Mouse (Mus musculus) erythroblast, embryonic 14.5 days (primary cell): Measurements from ENCODE around the gene Tbc1d13. TPM values are rescaled to one million over a fixed set of nuclear protein-coding genes. Genes with fewer than 3 reads are reported as not detected.

Source experiments
- H3K27me3 ChIP-seq: 2 replicates; pipeline ENCODE4 v1.6.1; 2012; ENCODE audit warnings: inconsistent platforms; ENCODE audit not compliant: control insufficient read depth
- H3K36me3 ChIP-seq: 2 replicates; pipeline ENCODE4 v1.6.1; 2012; ENCODE audit warnings: mild to moderate bottlenecking, inconsistent platforms; ENCODE audit not compliant: control insufficient read depth
- H3K4me1 ChIP-seq: 2 replicates; pipeline ENCODE4 v1.6.1; 2012; ENCODE audit warnings: inconsistent platforms; ENCODE audit not compliant: control insufficient read depth
- H3K4me3 ChIP-seq: replicated peaks from 2 replicates; pipeline ENCODE3; 2012; ENCODE audit warnings: moderate library complexity, mild to moderate bottlenecking, inconsistent platforms
- H3K9me3 ChIP-seq: 2 replicates; pipeline ENCODE4 v1.6.1; 2012; ENCODE audit warnings: low read length, inconsistent platforms, mixed read lengths; ENCODE audit not compliant: control insufficient read depth
- GATA1 ChIP-seq: IDR thresholded peaks from 2 replicates; pipeline ENCODE4 v1.6.1; 2012; ENCODE audit warnings: low read length, inconsistent platforms, mixed read lengths
- TAL1 ChIP-seq: IDR thresholded peaks from 3 replicates; pipeline ENCODE4 v1.6.1; 2012; ENCODE audit warnings: low read length, inconsistent platforms, mixed read lengths
- polyA plus RNA-seq: library from polyadenylated mRNA; stranded (reverse); fragments of >175 nt; gene quantifications from 2 replicates; pipeline ENCODE4 v1.2.3, GENCODE M21; 2012

The Tbc1d13 gene
- polyA plus RNA-seq = 0.72 and 0.83 TPM in 2 replicates

DNA sequence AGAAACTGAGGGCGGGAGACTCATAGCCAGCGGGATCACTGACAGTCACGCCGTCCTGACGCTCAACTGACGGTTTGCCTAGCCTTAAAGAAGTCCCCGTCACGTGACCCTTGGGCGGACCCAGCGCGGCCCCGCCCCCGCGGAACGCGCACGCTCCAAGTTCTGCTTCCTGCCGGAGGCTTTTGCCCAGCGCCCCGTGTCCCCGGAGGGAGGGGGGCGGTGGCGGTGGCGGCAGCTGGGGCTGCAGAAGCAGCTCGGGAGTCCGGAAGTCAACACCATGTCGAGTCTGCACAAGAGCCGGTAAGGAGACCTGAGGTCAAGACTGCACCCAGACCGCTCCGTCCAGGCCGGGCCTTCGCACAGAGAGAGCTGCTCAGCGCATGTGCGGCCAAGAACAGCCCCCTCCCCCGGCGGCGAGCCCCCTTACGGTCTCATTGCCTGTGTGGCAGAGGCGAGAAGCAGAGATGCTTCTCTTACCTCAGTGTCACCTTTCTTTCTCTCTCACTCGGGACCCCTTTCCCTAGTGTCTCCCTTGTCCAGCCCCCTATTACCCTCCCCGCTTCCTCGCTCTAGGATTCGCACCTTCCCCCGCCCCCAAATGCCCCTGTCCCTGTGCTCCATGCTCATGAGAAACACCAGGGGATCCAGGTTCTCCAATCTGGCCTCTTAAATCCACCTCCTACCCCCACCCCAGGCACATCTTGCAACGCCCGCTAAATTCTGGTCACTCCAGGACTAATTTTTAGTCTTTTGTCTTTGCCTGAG, at the start of gene Tbc1d13:
Gene Tbc1d13, plus strand, starts transcription at position 134 of the 765 bp plus-strand sequence.
- H3K9me3 ChIP-seq = no peaks in the 10 kb centered on the region
- H3K36me3 ChIP-seq = peaks cover 12% of the 10 kb centered on the region
- peak within 1 kb of the TSS; percentile 88 for H3K4me3 ChIP-seq
- no peak for TF ChIP-seq GATA1
- no peak for TF ChIP-seq TAL1
- no peaks in the 10 kb centered on the region for H3K27me3 ChIP-seq
- peaks cover 53% of the 10 kb centered on the region for H3K4me1 ChIP-seq

- peaks cover 5% of the 10 kb centered on the region for H3K4me1 ChIP-seq
- no peaks in the 10 kb centered on the region for H3K9me3 ChIP-seq
- H3K27me3 ChIP-seq = no peaks in the 10 kb centered on the region
- no peaks in the 10 kb centered on the region for H3K36me3 ChIP-seq
- TF ChIP-seq TAL1 (no peak), GATA1 (no peak)
- no peak overlapping the region for H3K4me3 ChIP-seq
Measured at GRCm38 (mm10) chr2:30084113-30084512, 49.4 kb upstream of the Tbc1d13 start.

GRCm38 (mm10) chr2:30084632-30085031, 48.9 kb upstream of the Tbc1d13 start:
- no peaks in the 10 kb centered on the region for H3K9me3 ChIP-seq
- H3K4me3 ChIP-seq = no peak overlapping the region

GRCm38 (mm10) chr2:30087310-30087709, 46.2 kb upstream of the Tbc1d13 start:
- Histone ChIP-seq H3K36me3 (peaks cover 23% of the 10 kb centered on the region), H3K9me3 (no peaks in the 10 kb centered on the region), H3K4me3 (no peak overlapping the region), H3K4me1 (peaks cover 13% of the 10 kb centered on the region), H3K27me3 (no peaks in the 10 kb centered on the region)
- TF ChIP-seq TAL1 (no peak), GATA1 (no peak)

More at GRCm38 (mm10) chr2:30084632-30085031, 48.9 kb upstream of the Tbc1d13 start:
- Histone ChIP-seq H3K27me3 (no peaks in the 10 kb centered on the region), H3K36me3 (no peaks in the 10 kb centered on the region; the same call in 1 of the 2 replicates), H3K4me1 (peaks cover 5% of the 10 kb centered on the region)
- TF ChIP-seq TAL1 = no peak
- no peak for TF ChIP-seq GATA1

GRCm38 (mm10) chr2:30091521-30091920, 42.0 kb upstream of the Tbc1d13 start:
- no peak overlapping the region for H3K4me3 ChIP-seq
- H3K36me3 ChIP-seq = peaks cover 26% of the 10 kb centered on the region
- no peaks in the 10 kb centered on the region for H3K9me3 ChIP-seq
- TF ChIP-seq GATA1 (no peak), TAL1 (no peak)
- H3K4me1 ChIP-seq = peaks cover 47% of the 10 kb centered on the region
- H3K27me3 ChIP-seq = no peaks in the 10 kb centered on the region

- peak overlapping the region; percentile 77 for H3K4me3 ChIP-seq
- no peaks in the 10 kb centered on the region for H3K27me3 ChIP-seq
- H3K36me3 ChIP-seq = peaks cover 26% of the 10 kb centered on the region
- TF ChIP-seq GATA1 = no peak
- TF ChIP-seq TAL1 = no peak
- H3K4me1 ChIP-seq = peaks cover 46% of the 10 kb centered on the region
- no peaks in the 10 kb centered on the region for H3K9me3 ChIP-seq
Measured at GRCm38 (mm10) chr2:30092280-30092918, 41.1 kb upstream of the Tbc1d13 start.

- Histone ChIP-seq H3K36me3 (peaks cover 34% of the 10 kb centered on the region), H3K27me3 (no peaks in the 10 kb centered on the region), H3K4me3 (peak within 1 kb of the TSS; percentile 77), H3K4me1 (peaks cover 46% of the 10 kb centered on the region), H3K9me3 (no peaks in the 10 kb centered on the region)
- no peak for TF ChIP-seq GATA1
Measured at GRCm38 (mm10) chr2:30093471-30094207, 39.9 kb upstream of the Tbc1d13 start, which contains the start of gene Zdhhc12. TSS of gene Zdhhc12 (minus strand) at chr2:30093648.

DNA sequence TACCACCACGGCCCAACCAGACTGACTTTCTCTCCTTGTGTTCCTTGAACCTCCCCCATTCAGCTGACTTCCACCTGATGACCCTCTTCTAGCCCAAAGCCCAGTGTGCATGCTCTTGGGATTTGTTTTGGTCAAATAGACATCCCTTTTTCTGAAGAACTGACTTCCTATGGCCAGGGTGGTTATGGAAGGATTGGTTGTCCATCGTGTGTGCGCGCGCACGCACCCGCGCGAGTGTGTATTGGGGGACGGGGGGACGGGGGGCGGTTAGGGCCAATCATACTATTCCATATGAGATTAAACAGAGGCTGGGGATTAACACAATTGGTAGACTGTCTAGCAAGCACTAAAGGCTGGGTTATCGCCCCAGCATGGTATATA, 39.3 kb upstream of the Tbc1d13 start:
- Histone ChIP-seq H3K4me3 (peak overlapping the region; percentile 77), H3K4me1 (peaks cover 52% of the 10 kb centered on the region), H3K9me3 (no peaks in the 10 kb centered on the region), H3K36me3 (peaks cover 39% of the 10 kb centered on the region), H3K27me3 (no peaks in the 10 kb centered on the region)
- no peak for TF ChIP-seq TAL1
- no peak for TF ChIP-seq GATA1

DNA sequence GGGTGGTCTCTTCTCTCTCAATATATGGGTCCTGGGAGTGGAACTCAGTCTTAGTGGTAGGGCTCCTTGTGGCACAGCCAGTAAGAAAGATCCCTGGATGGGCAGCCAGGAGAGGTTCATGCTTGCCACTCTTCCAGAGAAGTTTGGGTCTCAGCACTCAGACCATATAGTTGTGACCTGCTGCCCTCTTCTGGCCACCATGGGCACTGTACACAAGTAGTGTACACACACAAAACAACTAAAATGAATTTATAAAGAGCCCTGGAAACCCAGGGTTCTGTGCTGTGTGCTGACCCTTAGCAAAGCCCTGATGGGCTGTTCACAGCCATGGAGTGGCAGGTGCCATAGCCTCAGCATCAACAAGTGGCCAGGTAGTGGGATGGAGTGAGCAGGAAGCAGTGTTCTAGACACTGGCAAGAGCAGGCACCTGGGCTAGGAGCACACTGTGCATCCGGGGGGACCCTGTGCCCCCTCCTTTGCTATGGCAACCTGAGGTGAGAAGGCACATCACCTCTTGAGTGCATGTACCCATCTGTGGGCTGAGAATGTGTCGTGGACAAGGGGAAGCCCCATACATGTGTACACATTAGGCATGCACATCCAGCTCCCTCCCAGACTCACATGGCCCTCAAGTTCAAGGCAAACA, 37.5 kb upstream of the Tbc1d13 start:
- TF ChIP-seq GATA1 (no peak), TAL1 (no peak)
- Histone ChIP-seq H3K36me3 (peaks cover 39% of the 10 kb centered on the region), H3K27me3 (no peaks in the 10 kb centered on the region), H3K9me3 (no peaks in the 10 kb centered on the region), H3K4me3 (no peak overlapping the region), H3K4me1 (peaks cover 64% of the 10 kb centered on the region)
